Mouse (Mus musculus) intestine, embryonic 14.5 days (tissue): ENCODE measurements at regions not wholly inside any gene's neighbourhood (a gene's known extent, or its start where the extent isn't known, plus 50 kb on each side); places are given as distances from the start of the nearest gene placed in this dataset.

ENCODE experiments used
- ATAC-seq: fragments of 200-750 bp; cut with Nextera tagmentation; replicated peaks from 2 replicates; pipeline ENCODE4 v1.8.0; 2017; ENCODE audit warnings: low read depth, moderate number of reproducible peaks, moderate TSS enrichment, moderate library complexity; ENCODE audit not compliant: low FRiP score, low TSS enrichment
- DNase-seq: peaks from one replicate; pipeline ENCODE4 v3.0.0-alpha.2; 2018; ENCODE audit warnings: low spot score
- H3K27ac ChIP-seq: fragments of 300-500 bp; sonication (generic); 2 replicates; pipeline ENCODE4 v1.5.1; 2014; ENCODE audit warnings: low read depth, mild to moderate bottlenecking, control low read depth
- H3K27me3 ChIP-seq: fragments of 300-500 bp; sonication (generic); replicated peaks from 2 replicates; pipeline ENCODE4 v1.6.1; 2014; ENCODE audit warnings: low read length, control low read depth; ENCODE audit not compliant: control insufficient read depth, insufficient read depth
- H3K36me3 ChIP-seq: fragments of 300-500 bp; sonication (generic); 2 replicates; pipeline ENCODE4 v1.6.1; 2014; ENCODE audit warnings: low read length, control low read depth; ENCODE audit not compliant: control insufficient read depth, insufficient read depth
- H3K4me1 ChIP-seq: fragments of 300-500 bp; sonication (generic); replicated peaks from 2 replicates; pipeline ENCODE4 v1.6.1; 2014; ENCODE audit warnings: low read length, control low read depth, mixed read lengths; ENCODE audit not compliant: control insufficient read depth, insufficient read depth
- H3K4me2 ChIP-seq: fragments of 300-500 bp; sonication (generic); 2 replicates; pipeline ENCODE4 v1.6.1; 2014; ENCODE audit warnings: low read length
- H3K4me3 ChIP-seq: fragments of 300-500 bp; sonication (generic); 2 replicates; pipeline ENCODE4 v1.5.1; 2014; ENCODE audit warnings: low read depth, low read length, control low read depth, mixed read lengths
- H3K9ac ChIP-seq: fragments of 300-500 bp; sonication (generic); 2 replicates; pipeline ENCODE4 v1.6.1; 2014; ENCODE audit warnings: mild to moderate bottlenecking, low read length
- H3K9me3 ChIP-seq: fragments of 300-500 bp; sonication (generic); 2 replicates; pipeline ENCODE4 v1.6.1; 2016; ENCODE audit warnings: low read length, control low read depth; ENCODE audit not compliant: control insufficient read depth
- WGBS: fragments of 180-500 bp; shearing (Covaris S2); extraction: QIAGEN DNeasy Blood & Tissue Kit; methylation state at CpG from one replicate; pipeline ENCODE4 v1.1.7; 2014; 5-methylcytosine and 5-hydroxymethylcytosine counted together

GRCm38 (mm10) chr1:136727868-136728631 is 103.3 kb downstream of the Zfp281 start:
- Histone ChIP-seq H3K36me3 (no peaks in the 10 kb centered on the region), H3K4me3 (no peak overlapping the region)
- WGBS: 63% methylated on average over 7 of the region's 7 CpGs

GRCm38 (mm10) chr1:136728632-136728944 is 103.9 kb downstream of the Zfp281 start:
- no peaks in the 10 kb centered on the region for H3K9me3 ChIP-seq
- no peak overlapping the region for H3K4me2 ChIP-seq
- no peak overlapping the region for H3K9ac ChIP-seq
- no peak for DNase-seq
- H3K36me3 ChIP-seq: no peaks in the 10 kb centered on the region
- H3K4me3 ChIP-seq: no peak overlapping the region
- WGBS: 77% methylated on average over 4 of the region's 4 CpGs
- ATAC-seq: no peak
- no peak overlapping the region for H3K27ac ChIP-seq
- H3K27me3 ChIP-seq: no peaks in the 10 kb centered on the region
- 0 out of 2 replicates have a peak, but pooled peaks cover 5% of the 10 kb centered on the region for H3K4me1 ChIP-seq

More at GRCm38 (mm10) chr1:136727868-136728631, 103.3 kb downstream of the Zfp281 start:
- ATAC-seq (no peak), DNase-seq (no peak)
- Histone ChIP-seq H3K27ac (no peak overlapping the region), H3K4me2 (no peak overlapping the region), H3K9me3 (no peaks in the 10 kb centered on the region), H3K4me1 (0 out of 2 replicates have a peak, but pooled peaks cover 5% of the 10 kb centered on the region), H3K9ac (no peak overlapping the region), H3K27me3 (no peaks in the 10 kb centered on the region)

- DNase-seq (no peak), ATAC-seq (no peak)
- H3K9ac ChIP-seq: no peak overlapping the region
- no peaks in the 10 kb centered on the region for H3K4me1 ChIP-seq
- H3K9me3 ChIP-seq: no peaks in the 10 kb centered on the region
- no peak overlapping the region for H3K27ac ChIP-seq
- 55% methylated on average over 11 of the region's 11 CpGs for WGBS
- no peaks in the 10 kb centered on the region for H3K27me3 ChIP-seq
- H3K4me3 ChIP-seq: no peak overlapping the region
- H3K36me3 ChIP-seq: no peaks in the 10 kb centered on the region
- H3K4me2 ChIP-seq: no peak overlapping the region
Observed at GRCm38 (mm10) chr1:136730638-136731037, 105.9 kb downstream of the Zfp281 start.

GRCm38 (mm10) chr1:136738030-136738429 is 113.3 kb downstream of the Zfp281 start:
- Histone ChIP-seq H3K9ac (no peak overlapping the region), H3K27ac (no peak overlapping the region), H3K4me3 (no peak overlapping the region), H3K4me2 (no peak overlapping the region), H3K27me3 (no peaks in the 10 kb centered on the region), H3K36me3 (no peaks in the 10 kb centered on the region), H3K9me3 (no peaks in the 10 kb centered on the region), H3K4me1 (no peaks in the 10 kb centered on the region)
- 38% methylated on average over 5 of the region's 5 CpGs for WGBS
- DNase-seq (no peak), ATAC-seq (no peak)

GRCm38 (mm10) chr1:136739486-136739885 is 114.8 kb downstream of the Zfp281 start:
- no peaks in the 10 kb centered on the region for H3K4me1 ChIP-seq
- no peak overlapping the region for H3K9ac ChIP-seq
- no peaks in the 10 kb centered on the region for H3K9me3 ChIP-seq
- H3K4me3 ChIP-seq: no peak overlapping the region
- no peaks in the 10 kb centered on the region for H3K27me3 ChIP-seq
- ATAC-seq (no peak), DNase-seq (no peak)
- no peak overlapping the region for H3K4me2 ChIP-seq
- WGBS: 84% methylated on average over 5 of the region's 5 CpGs
- no peak overlapping the region for H3K27ac ChIP-seq
- no peaks in the 10 kb centered on the region for H3K36me3 ChIP-seq

- H3K4me3 ChIP-seq: no peak overlapping the region
- 76% methylated on average over 10 of the region's 10 CpGs for WGBS
- H3K9me3 ChIP-seq: no peaks in the 10 kb centered on the region
- no peaks in the 10 kb centered on the region for H3K27me3 ChIP-seq
- no peak for DNase-seq
- H3K4me1 ChIP-seq: no peaks in the 10 kb centered on the region
- H3K27ac ChIP-seq: no peak overlapping the region
- no peak for ATAC-seq
- H3K36me3 ChIP-seq: no peaks in the 10 kb centered on the region
- no peak overlapping the region for H3K4me2 ChIP-seq
- no peak overlapping the region for H3K9ac ChIP-seq
Observed at GRCm38 (mm10) chr1:136741061-136741460, 116.4 kb downstream of the Zfp281 start.

- WGBS: 61% methylated on average over 8 of the region's 8 CpGs
- H3K4me2 ChIP-seq: no peak overlapping the region
- no peak for ATAC-seq
- H3K27ac ChIP-seq: no peak overlapping the region
- no peak for DNase-seq
- H3K36me3 ChIP-seq: no peaks in the 10 kb centered on the region
- no peaks in the 10 kb centered on the region for H3K27me3 ChIP-seq
- H3K4me1 ChIP-seq: no peaks in the 10 kb centered on the region
- no peaks in the 10 kb centered on the region for H3K9me3 ChIP-seq
- no peak overlapping the region for H3K4me3 ChIP-seq
- H3K9ac ChIP-seq: no peak overlapping the region
Observed at GRCm38 (mm10) chr1:136749188-136749587, 124.5 kb downstream of the Zfp281 start.

GRCm38 (mm10) chr1:136751464-136752191 is 126.9 kb downstream of the Zfp281 start:
- Histone ChIP-seq H3K4me1 (no peaks in the 10 kb centered on the region), H3K9me3 (no peaks in the 10 kb centered on the region), H3K27ac (no peak overlapping the region), H3K27me3 (no peaks in the 10 kb centered on the region), H3K4me2 (no peak overlapping the region), H3K36me3 (no peaks in the 10 kb centered on the region), H3K9ac (no peak overlapping the region), H3K4me3 (no peak overlapping the region)
- DNase-seq (no peak), ATAC-seq (no peak)
- WGBS: 62% methylated on average over 14 of the region's 14 CpGs

- no peak for DNase-seq
- ATAC-seq: no peak
- H3K4me2 ChIP-seq: no peak overlapping the region
- no peaks in the 10 kb centered on the region for H3K4me1 ChIP-seq
- H3K27me3 ChIP-seq: no peaks in the 10 kb centered on the region
- no peak overlapping the region for H3K4me3 ChIP-seq
- WGBS: 98% methylated on average over 6 of the region's 6 CpGs
- no peak overlapping the region for H3K27ac ChIP-seq
- H3K9me3 ChIP-seq: no peaks in the 10 kb centered on the region
- no peaks in the 10 kb centered on the region for H3K36me3 ChIP-seq
- no peak overlapping the region for H3K9ac ChIP-seq
Observed at GRCm38 (mm10) chr1:136754286-136754685, 129.6 kb downstream of the Zfp281 start.
